Mouse (Mus musculus) monocyte, adult 2 months (primary cell): ENCODE results near the gene Il34.

Source experiments
- DNase-seq, 2 experiments: peaks; one replicate each; pipeline ENCODE4 v3.0.0; 2022; ENCODE audit warnings: low spot score in 2 of 2, low read depth in 1 of 2

Il34 gene

DNA sequence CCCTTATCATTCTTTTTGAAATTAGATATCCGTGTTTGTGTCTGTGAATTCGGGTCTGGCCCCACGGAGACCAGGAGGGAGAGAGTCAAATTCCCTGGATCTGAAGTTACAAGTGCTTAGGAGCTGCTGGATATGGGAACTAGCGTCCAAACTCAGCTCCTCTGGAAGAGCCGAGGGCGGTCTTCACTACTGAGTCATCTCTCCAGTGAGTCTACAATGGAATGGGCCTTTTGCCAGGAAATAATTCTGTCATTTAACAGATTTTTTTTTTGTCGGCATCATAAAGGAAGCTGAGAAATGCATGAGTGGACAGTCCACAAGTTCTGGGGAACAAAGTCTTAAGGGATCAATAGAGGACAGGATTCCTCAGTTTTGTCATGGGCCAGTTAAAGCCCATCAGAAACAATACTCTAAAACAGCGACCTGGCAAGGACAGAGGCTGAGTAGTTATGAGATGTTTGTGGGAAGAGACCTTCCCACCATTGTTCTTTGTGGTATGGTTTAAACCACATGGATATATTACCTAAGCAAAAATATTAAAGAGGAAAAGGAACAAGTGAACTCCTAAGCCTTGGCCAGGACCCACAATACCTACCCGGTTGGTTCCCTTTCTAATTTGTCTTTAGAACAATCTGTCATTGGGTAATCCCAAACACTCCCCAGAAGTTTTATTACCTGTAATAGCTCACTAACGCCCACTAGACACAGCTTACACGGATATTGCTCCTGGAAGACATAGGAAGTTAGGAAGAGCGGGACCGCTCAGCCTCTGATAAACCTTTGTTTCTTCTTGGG lies 25.6 kb downstream of the Il34 start:
- no peak for DNase-seq

DNA sequence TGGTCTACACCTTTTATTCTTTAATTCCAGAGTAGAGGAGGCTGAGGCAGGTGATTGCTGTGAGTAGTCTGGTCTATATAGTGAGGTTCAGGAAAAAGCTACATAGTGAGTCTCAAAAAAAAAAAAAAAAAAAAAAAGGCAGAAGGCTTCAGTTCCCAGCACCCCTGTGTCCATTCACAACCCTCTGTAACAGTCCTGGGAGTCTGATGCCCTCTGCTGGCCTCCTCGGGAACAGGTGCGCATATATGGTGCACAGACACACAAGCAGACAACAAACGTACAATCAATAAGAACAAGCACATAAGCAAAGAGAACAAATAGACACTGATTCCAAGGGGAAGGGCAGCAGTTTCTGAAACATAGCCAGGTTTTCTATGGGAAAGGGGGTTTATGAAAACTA lies 29.4 kb downstream of the Il34 start:
- no peak for DNase-seq

DNA sequence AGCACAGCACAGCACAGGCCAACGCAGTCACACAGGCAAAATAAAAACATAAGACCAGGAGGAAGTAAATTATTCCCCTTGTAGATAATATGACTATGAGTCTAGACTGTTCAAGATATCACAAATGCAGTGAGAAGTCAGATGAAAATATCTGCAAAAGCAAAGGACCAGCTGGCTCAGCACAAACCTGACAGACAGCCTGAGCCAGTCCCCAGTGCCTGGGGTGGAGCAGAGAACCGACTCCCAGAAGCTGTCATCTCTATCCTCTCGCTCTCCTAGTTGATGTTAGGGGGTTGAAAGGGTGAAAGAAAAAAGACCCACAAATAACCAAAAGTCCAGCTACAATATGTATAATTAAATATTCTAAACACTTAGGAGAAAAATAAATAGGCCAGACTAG lies 30.0 kb downstream of the Il34 start:
- no peak for DNase-seq

DNA sequence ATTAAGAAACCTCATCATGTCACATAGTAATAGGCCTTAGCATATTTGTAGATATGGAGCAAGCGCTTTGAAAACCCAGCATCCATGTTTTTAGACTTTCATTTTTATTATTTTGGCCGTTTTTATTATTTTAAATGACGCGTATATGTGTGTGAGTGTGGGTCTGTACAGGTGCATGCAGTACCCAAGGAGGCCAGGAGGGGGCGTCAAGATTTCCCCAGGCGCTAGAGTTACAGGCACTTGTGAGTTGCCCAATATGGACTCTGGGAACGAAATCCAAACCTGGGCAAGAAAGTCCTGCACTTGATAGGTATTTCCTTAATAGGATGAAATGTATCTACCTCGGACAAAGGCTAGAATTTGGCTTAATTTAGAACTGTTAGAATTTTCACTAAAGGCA lies 30.4 kb downstream of the Il34 start:
- no peak for DNase-seq

DNA sequence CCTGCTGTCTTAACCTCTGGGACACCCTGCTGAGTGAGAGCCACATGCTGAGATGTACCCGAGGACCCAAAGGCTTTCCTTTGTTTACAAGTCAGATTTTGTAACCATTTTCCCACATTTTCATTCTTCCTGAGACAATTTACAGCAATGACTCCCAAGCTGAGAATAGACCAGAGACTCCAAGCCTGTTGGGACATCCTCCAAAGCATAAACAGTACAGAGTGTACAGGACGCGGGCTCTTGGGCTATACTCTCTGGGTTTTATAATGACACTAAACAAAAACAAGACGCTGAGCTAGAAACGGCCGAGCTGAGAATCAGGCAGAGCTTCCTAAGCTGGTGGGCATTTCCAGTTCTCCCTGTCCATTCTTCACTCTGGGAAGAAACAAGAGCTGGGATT lies 31.0 kb downstream of the Il34 start:
- DNase-seq: no peak

DNA sequence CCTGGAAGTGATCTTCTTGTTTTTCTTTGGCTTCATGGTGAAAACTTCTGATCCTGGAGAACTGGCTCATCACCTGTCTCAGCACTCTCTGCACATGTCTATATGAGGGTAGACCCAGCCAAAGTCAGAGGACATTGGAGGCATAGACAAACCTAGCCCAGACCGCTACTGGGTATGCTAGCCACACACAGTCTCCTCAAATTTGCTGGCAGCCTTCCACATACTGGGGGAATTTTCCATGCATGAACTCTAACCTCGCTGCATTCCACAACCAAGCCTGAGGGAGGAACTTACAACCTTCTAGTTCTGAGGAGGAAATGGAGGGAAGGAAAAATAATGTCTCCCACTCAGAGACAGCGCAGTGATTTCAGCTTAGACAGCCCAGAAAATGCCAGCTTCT lies 31.7 kb downstream of the Il34 start:
- DNase-seq: no peak

DNA sequence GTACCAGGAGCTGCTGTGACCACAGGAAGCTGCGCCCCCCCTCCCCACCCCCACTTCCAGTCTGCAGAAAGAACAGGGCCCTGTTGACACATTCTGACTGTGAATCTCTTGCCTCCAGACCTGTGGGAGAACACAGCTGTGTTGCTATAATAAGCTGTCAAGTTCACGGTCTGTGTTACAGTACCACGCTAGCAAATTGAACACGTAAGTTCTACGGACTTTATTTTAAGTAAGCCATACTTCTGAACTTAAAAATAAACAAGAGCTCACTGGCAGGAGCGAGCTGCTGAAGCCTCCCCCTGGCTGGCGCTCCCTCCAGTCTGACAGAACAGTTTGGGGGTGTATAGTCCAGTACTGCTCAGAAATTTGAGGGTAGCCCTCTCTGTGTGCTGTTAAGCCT lies 33.3 kb downstream of the Il34 start:
- DNase-seq: no peak

DNA sequence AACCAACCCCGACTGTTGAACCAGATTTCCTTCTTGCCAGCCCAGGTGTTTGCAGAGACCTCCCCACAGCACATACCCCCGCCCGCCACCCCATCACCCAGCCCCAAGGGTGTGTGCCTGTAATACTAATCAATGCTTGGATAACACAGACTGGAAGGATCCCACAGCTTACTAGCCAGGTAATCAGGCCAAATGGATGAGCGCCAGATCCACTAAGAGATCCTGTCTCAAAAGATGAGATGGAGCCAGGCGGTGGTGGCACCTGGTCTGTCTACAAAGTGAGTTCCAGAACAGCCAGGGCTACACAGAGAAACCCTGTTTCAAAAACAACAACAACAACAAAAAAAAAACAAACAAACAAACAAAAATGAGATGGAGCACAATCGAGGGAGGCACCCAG lies 38.5 kb downstream of the Il34 start:
- DNase-seq: no peak

DNA sequence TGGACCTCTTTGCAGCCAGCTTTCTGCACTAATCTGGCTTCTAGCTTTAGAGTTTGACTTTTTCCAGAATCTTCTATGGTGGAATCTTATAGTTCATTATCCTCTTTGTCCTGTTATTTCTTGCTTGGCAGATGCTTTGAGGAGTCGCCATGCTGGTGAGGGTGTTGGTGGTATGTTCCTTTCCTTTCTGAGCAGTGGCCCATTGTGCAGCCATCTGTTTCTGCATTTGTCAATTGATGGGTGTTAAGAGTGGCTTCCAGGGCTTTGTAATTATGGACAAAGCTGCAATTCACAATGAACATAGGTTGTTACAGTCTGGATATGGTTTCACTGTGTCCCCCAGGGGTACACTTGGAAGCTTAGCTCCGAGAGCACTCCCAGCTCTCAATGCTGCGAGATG lies 41.1 kb downstream of the Il34 start:
- no peak for DNase-seq

DNA sequence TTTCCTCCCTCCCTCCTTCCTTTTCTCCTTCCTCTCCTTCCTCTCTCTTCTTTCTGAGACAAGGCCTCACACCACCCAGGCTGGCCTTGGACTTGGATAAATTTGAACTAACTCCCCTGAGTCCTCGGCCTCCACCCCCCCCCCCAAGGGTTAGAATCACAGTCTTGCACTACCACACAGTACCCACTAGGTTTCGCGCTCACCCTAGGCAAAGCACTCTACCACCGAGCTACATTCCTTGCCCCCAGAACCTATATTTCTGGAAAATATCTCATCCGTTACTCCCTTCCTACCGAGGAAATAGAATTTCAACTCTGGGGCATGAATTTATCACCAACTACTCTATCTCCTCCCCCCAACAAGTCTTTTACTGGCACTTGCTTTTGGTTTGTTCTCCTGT lies 43.7 kb downstream of the Il34 start:
- DNase-seq: no peak

DNA sequence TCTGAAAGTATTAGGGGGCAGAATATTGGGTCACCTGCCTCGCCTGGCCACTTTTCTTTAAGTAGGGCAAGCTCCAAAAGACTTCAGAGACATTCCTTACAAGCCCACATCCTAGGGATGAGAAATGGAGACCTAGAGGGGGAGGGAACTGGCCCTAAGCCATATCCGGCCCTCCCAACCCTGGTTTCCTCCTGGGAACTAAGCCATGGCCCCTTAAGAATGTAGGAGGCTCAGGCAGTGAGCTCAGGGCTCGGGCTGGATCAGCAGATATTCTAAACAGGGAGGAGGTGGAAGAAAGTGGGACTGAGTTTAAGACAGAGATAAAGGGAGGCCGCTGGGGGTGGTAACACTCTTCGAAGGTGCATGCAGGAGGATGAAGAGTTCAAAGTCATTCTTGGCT lies 44.5 kb downstream of the Il34 start:
- DNase-seq: no peak

DNA sequence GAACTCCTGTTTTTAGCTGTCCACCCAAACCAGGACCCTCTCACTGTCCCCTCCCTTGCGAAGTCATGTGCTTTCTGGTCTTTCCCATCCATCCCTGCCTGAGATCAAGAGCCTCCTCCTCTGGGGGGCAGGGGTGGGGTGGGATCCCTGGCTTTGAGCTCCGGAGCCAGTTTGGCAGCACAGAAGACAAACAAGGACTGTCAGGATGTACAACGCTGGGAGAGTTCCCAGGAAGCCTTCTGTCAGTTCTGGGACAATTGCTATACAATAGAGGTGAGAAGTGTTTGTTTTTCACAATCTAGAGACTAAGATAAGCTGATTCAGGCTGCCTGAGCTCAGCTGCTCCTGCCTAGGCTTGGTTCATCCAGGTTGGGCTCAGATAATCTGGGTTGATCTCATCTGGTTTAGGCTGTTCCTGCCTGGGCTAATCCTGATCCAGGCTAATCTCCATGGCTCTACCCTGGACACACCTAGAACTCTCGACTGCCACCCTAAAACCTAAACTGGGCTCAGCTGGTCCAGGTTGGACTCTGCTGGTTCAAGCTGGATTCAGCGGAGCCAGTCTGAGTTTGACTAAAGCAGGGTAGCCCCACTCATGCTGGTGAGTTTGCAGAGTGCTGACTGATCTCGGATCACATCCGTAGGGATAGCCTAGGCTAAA lies 45.3 kb downstream of the Il34 start:
- no peak for DNase-seq

DNA sequence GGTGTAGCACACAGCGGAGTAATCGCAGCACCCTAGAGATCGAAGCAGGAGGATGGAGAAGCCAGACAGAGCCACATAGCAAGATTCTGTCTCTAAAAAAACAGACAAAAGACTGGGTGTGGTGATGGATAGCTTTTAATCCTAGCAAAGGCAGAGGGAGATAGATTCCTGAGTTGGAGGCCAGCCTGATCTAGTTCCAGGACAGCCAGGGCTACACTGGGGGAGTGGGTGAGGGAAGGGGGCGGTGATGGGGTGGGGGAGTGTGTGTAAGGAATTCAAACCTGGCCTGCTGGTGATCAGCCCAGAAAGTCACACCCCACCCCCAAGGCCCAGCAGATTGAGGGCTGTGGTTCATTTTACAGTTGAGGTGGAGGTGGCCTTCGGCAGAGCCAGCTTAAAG lies 49.5 kb downstream of the Il34 start:
- no peak for DNase-seq

DNA sequence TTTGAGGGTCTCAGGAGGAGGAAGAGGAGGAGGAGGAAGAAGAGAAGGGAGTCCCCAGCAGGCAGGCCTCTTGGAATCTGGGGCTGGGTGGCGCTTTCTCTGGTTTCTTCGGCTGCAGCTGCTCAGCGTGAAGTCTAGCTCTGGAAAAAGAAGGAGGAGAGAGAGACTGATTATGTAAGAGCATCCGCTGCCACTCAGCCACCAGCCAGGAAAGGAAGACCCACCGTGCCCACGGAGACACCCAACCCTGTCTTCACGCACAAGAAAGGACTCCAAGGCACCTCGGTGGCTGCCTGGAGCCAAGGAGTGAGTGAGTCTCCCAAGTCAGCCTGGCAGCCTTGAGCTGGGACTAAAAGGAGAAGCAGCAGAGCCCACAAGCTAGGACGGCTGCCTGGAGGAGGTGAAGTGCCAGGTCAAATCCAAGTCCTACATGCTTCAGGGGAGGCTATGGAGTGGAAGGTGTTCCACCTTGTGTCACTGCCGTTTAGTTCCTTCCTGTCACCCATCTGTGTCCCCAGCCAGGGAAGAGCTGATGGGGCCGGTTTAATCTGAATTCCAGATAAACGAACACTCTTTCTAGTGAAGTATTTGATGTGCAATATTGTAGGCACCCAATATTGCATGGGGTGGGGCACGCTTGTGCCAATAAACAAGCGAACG lies 50.1 kb downstream of the Il34 start:
- DNase-seq: no peak

DNA sequence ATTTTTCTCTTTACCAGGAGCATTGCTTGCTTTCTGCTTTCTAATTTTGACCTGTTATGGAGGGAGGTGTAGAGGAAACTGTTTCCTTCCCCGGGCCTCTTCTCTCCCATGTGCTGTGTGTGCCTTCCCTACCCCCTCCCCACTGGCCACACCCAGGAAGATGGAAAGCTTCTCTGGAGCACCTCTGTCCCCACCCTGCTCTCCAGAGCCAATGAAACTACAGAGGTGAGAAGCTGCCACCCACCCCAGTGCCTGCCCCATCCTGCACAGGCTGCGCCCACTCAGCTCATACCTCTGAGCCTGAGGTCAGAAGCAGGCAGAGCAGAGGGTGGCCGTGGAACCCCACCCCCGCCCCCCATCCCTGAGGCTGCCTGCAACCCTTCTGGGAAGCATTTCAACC lies 51.0 kb downstream of the Il34 start:
- no peak for DNase-seq

DNA sequence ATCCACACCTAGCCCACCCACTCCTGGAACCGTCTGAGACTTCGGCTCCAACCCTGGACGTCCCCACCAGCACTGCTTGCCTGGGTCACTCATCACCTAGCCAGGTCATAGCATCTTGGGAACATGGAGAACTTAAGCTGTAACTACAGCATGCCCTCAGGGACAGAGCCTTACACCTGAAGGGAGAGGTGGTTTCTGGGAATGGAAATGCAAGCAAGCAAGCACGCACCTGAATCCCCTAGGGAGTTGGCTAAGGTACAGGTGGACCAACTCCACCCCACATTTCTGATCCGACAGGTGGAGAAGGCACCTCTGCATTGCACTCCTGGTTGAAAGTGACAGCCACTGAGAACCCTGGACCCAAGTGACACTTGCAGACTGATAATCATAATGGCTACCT lies 54.2 kb downstream of the Il34 start:
- DNase-seq: no peak

DNA sequence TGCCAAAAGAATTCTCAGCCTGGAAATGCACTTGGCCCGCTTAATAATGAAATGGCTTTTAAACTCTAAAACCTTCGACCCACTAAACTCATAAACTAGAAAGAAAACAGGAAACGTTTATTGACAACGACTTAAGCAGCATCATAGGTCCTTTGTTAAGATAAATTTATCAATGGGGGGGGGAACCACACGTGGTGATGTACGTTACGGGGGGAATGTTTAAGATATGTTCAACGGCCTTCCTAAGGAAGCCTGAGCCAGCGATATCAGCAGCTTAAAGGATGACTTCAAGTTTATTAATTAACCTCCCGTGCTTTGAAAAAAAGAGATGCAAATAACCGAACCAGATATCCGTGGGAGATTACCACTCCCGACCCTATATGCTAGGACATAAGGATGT lies 55.5 kb downstream of the Il34 start:
- no peak for DNase-seq

DNA sequence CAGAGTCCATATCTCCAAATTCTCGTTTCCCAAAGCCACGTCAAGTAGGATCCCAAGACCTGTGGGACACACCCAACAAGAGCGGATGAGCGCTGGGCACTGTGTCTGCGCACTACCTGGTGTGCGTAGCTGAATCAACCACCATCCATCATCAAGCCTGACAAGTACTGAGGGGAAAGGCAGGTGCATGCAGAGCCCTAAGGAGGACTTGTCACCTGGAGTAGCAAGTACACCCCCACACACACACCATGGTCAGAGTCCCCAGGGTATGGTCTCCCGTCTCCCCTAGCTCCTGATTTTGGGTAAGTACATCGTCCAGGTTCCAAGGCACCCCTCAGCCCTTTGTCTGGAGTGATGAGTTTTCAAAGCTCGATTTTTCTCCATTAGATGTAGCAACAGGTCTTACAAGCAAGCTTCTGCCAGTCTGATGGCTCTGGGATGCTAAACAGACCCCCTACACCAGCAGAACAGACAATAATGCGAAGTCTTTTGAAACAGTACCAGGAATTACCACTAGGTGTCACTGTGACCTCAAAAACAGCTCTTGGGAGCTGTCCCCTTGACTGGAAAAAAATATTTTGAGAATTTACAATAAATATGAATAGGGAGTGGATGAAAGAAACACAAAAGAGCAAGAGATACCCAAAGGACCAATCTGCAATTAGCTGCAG lies 56.1 kb downstream of the Il34 start:
- no peak for DNase-seq

DNA sequence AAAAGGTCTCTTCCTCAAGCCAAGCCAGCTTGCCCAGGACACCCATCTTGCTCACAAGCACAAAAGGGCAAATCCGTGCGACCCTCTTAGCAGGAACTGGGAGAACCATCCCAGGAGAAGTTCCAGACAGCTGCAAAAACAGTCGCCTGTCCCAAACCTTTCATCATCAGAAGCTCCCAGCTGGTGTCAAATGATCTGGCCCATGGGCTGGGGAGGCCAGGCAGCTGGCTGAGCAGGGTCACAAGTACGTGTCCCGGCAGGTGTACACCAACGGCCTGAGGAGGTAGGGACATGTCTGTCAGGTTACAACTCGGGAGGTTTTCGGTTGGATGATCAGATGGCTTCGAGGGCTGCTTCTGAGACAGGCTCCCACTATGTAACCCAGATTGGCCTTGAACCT lies 59.1 kb downstream of the Il34 start:
- no peak for DNase-seq

DNA sequence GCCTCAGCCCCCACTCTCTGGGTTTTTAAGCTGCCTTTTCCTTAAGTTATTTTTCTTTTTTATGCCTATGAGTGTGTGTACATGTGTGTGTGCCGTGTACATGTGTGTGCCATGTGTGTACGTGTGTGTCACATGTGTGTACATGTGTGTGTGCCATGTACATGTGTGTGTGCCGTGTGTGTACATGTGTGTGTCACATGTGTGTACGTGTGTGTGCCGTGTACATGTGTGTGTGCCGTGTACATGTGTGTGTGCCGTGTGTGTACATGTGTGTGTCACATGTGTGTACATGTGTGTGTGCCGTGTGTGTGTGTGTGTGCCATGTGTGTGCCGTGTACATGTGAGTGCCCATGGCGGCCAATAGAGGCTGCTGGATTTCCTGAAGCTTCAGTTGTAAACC lies 60.6 kb downstream of the Il34 start:
- DNase-seq: no peak

DNA sequence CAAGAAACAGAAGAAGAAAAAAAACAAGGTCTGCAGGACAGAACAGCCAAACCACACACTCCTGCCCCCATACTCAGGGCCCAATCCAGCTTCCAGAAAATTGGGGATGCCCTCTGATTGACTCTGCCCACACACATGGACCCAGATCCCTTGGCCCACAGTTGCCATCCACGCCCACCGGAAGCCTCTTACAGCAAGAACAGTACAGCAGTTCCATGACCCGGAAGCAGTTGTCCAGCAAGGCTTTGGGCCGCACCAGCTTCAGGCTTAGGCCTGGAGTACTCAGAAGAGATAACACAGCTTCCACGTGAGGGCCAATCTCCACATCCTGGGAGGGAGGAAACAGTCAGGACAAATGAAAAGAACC lies 63.3 kb downstream of the Il34 start:
- no peak for DNase-seq

DNA sequence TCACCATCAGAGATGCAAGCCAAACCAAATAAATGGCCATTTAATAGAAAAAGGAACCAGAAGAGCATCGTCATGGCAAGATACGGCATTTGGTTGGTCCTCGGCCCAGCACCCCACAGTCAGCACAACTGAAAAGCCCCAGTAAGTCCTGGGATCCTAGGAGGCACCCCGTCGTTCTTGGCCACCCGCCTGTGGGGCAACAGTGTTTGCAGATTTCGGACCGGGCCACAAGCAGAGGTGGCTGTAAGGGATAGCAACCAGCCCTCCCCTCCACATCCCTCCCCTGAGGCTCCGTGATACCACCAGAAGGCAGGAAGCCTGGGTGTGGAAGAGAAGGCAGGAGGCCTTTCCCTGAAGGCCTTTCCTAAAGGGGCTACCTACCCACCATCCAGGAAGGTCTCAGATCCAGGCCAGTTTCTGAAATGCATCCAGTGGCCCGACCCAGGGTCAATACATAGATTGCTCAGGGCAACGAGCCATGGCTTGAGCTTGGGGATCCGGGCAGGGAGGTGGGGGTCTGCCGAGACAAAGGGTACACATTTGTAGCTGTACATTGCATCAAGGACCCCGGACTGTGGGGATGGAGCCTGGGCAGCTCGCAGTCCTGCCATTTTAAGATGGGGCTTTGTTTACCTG lies 63.8 kb downstream of the Il34 start:
- DNase-seq: no peak
